Mouse (Mus musculus): Measurements from ENCODE around the gene Olfr97.
A peak's percentile ranks its signal among the peaks of the same experiment; 100 is the strongest.
"Not testable (repeated sequence)": the region's sequence is repeated elsewhere in the genome, so short reads cannot be mapped to it uniquely, and the experiment has no call there.

The Olfr97 gene

GRCm38 (mm10) chr17:37237230-37237629, at the start of gene Olfr97:
Gene Olfr97, minus strand, starts transcription at chr17:37237330.
- DNase-seq: not testable (repeated sequence)

GRCm38 (mm10) chr17:37283360-37283759, 46.2 kb upstream of the Olfr97 start, which contains the start of gene Olfr99:
Gene Olfr99, minus strand, starts transcription at chr17:37283460.
- DNase-seq: no peak

GRCm38 (mm10) chr17:37280331-37280730, 43.2 kb upstream of the Olfr97 start:
- DNase-seq: no peak

- no peak for DNase-seq
Observed at GRCm38 (mm10) chr17:37276573-37276972, 39.4 kb upstream of the Olfr97 start.

- no peak for DNase-seq
Observed at GRCm38 (mm10) chr17:37275626-37276248, 38.6 kb upstream of the Olfr97 start.

GRCm38 (mm10) chr17:37270702-37271092, 33.6 kb upstream of the Olfr97 start:
- DNase-seq: no peak

GRCm38 (mm10) chr17:37270058-37270701, 33.0 kb upstream of the Olfr97 start, which contains the start of gene H2-M3:
Gene H2-M3, plus strand, starts transcription at chr17:37270220.
- peak; percentile 70 for DNase-seq

GRCm38 (mm10) chr17:37263626-37264025, 26.5 kb upstream of the Olfr97 start, which contains the start of gene Olfr98:
Gene Olfr98, minus strand, starts transcription at chr17:37263749.
- DNase-seq: no peak

- DNase-seq: no peak
Observed at GRCm38 (mm10) chr17:37250544-37250943, 13.4 kb upstream of the Olfr97 start.

- DNase-seq: no peak
Observed at GRCm38 (mm10) chr17:37249460-37249859, 12.3 kb upstream of the Olfr97 start.

- peak; percentile 11 for DNase-seq
Observed at GRCm38 (mm10) chr17:37246715-37247114, 9.6 kb upstream of the Olfr97 start.

- no peak for DNase-seq
Observed at GRCm38 (mm10) chr17:37242198-37242597, 5.1 kb upstream of the Olfr97 start.

GRCm38 (mm10) chr17:37221879-37222278, 15.3 kb downstream of the Olfr97 start:
- no peak for DNase-seq

GRCm38 (mm10) chr17:37219846-37220245, 17.3 kb downstream of the Olfr97 start, which contains the start of gene Olfr96:
Gene Olfr96, plus strand, starts transcription at chr17:37220146.
- DNase-seq: no peak

- no peak for DNase-seq
Observed at GRCm38 (mm10) chr17:37218486-37218885, 18.6 kb downstream of the Olfr97 start.

- no peak for DNase-seq
Observed at GRCm38 (mm10) chr17:37213018-37213417, 24.1 kb downstream of the Olfr97 start, which contains the start of gene Olfr95. Gene Olfr95, minus strand, starts transcription at chr17:37213118.

GRCm38 (mm10) chr17:37210884-37211768, 26.0 kb downstream of the Olfr97 start:
- peak; percentile 7 for DNase-seq

- DNase-seq: no peak
Observed at GRCm38 (mm10) chr17:37203917-37204236, 33.3 kb downstream of the Olfr97 start.

- DNase-seq: peak; percentile 78
Observed at GRCm38 (mm10) chr17:37203206-37203916, 33.8 kb downstream of the Olfr97 start.

- no peak for DNase-seq
Observed at GRCm38 (mm10) chr17:37200894-37201293, 36.2 kb downstream of the Olfr97 start, which contains the start of gene Olfr94. Gene Olfr94, minus strand, starts transcription at chr17:37200994.

- DNase-seq: no peak
Observed at GRCm38 (mm10) chr17:37196845-37197724, 40.0 kb downstream of the Olfr97 start.

GRCm38 (mm10) chr17:37194782-37195181, 42.3 kb downstream of the Olfr97 start:
- no peak for DNase-seq

Data from cerebellum, adult 9-10 months (tissue).